Mouse (Mus musculus): Measurements from ENCODE around the gene Chrne.

Chrne gene

GRCm38 (mm10) chr11:70619101-70619500, at the start of gene Chrne:
TSS of gene Chrne (minus strand) at chr11:70619216.
- in situ Hi-C loops (cut with MboI; ENCODE audit: unreplicated experiment in 2 of 2) = loop anchor here in 1 of 2 experiments (25.0 kb wide), 1 partner anchor 382 kb away; the partner anchor contains the start of genes 0610010K14Rik, Bcl6b, Gm21988 and Rnasek

- in situ Hi-C loops (cut with MboI; ENCODE audit: unreplicated experiment in 2 of 2) = loop anchor here in 1 of 2 experiments (25.0 kb wide), 1 partner anchor 1256 kb away; the partner anchor contains the start of gene Kdm6b
Observed at GRCm38 (mm10) chr11:70668335-70668770, 49.3 kb upstream of the Chrne start.

- in situ Hi-C loops (cut with MboI; ENCODE audit: unreplicated experiment in 2 of 2) = loop anchor here in 1 of 2 experiments (25.0 kb wide), 1 partner anchor 1255 kb away; the partner anchor contains the start of gene Kdm6b
Observed at GRCm38 (mm10) chr11:70667271-70668150, 48.5 kb upstream of the Chrne start.

GRCm38 (mm10) chr11:70666687-70667086, 47.7 kb upstream of the Chrne start:
- in situ Hi-C loops (cut with MboI; ENCODE audit: unreplicated experiment in 2 of 2) = loop anchor here in 1 of 2 experiments (25.0 kb wide), 1 partner anchor 1254 kb away; the partner anchor contains the start of gene Kdm6b

GRCm38 (mm10) chr11:70664741-70665140, 45.7 kb upstream of the Chrne start:
- in situ Hi-C loops (cut with MboI; ENCODE audit: unreplicated experiment in 2 of 2) = loop anchor here in 1 of 2 experiments (25.0 kb wide), 1 partner anchor 1252 kb away; the partner anchor contains the start of gene Kdm6b

- in situ Hi-C loops (cut with MboI; ENCODE audit: unreplicated experiment in 2 of 2) = loop anchor here in 1 of 2 experiments (25.0 kb wide), 1 partner anchor 1252 kb away; the partner anchor contains the start of gene Kdm6b
Observed at GRCm38 (mm10) chr11:70663957-70664356, 44.9 kb upstream of the Chrne start.

- in situ Hi-C loops (cut with MboI; ENCODE audit: unreplicated experiment in 2 of 2) = loop anchor here in 1 of 2 experiments (25.0 kb wide), 1 partner anchor 1251 kb away; the partner anchor contains the start of gene Kdm6b
Observed at GRCm38 (mm10) chr11:70663101-70663500, 44.1 kb upstream of the Chrne start.

GRCm38 (mm10) chr11:70660571-70660970, 41.6 kb upstream of the Chrne start:
- in situ Hi-C loops (cut with MboI; ENCODE audit: unreplicated experiment in 2 of 2) = loop anchor here in 1 of 2 experiments (25.0 kb wide), 1 partner anchor 1248 kb away; the partner anchor contains the start of gene Kdm6b

GRCm38 (mm10) chr11:70658942-70659341, 39.9 kb upstream of the Chrne start:
- in situ Hi-C loops (cut with MboI; ENCODE audit: unreplicated experiment in 2 of 2) = loop anchor here in 1 of 2 experiments (25.0 kb wide), 1 partner anchor 1247 kb away; the partner anchor contains the start of gene Kdm6b

- in situ Hi-C loops (cut with MboI; ENCODE audit: unreplicated experiment in 2 of 2) = loop anchor here in 1 of 2 experiments (25.0 kb wide), 1 partner anchor 1246 kb away; the partner anchor contains the start of gene Kdm6b
Observed at GRCm38 (mm10) chr11:70658521-70658920, 39.5 kb upstream of the Chrne start.

GRCm38 (mm10) chr11:70657991-70658390, 39.0 kb upstream of the Chrne start:
- in situ Hi-C loops (cut with MboI; ENCODE audit: unreplicated experiment in 2 of 2) = loop anchor here in 1 of 2 experiments (25.0 kb wide), 1 partner anchor 1246 kb away; the partner anchor contains the start of gene Kdm6b

- in situ Hi-C loops (cut with MboI; ENCODE audit: unreplicated experiment in 2 of 2) = loop anchor here in 1 of 2 experiments (25.0 kb wide), 1 partner anchor 1245 kb away; the partner anchor contains the start of gene Kdm6b
Observed at GRCm38 (mm10) chr11:70657573-70657972, 38.6 kb upstream of the Chrne start.

- in situ Hi-C loops (cut with MboI; ENCODE audit: unreplicated experiment in 2 of 2) = loop anchor here in 1 of 2 experiments (25.0 kb wide), 1 partner anchor 1245 kb away; the partner anchor contains the start of gene Kdm6b
Observed at GRCm38 (mm10) chr11:70656964-70657363, 37.9 kb upstream of the Chrne start, which contains the start of gene Eno3. TSS of gene Eno3 (plus strand) at chr11:70657202.

- in situ Hi-C loops (cut with MboI; ENCODE audit: unreplicated experiment in 2 of 2) = loop anchor here in 1 of 2 experiments (25.0 kb wide), 1 partner anchor 1244 kb away; the partner anchor contains the start of gene Kdm6b
Observed at GRCm38 (mm10) chr11:70656456-70656927, 37.5 kb upstream of the Chrne start.

- in situ Hi-C loops (cut with MboI; ENCODE audit: unreplicated experiment in 2 of 2) = loop anchor here in 1 of 2 experiments (25.0 kb wide), 1 partner anchor 1244 kb away; the partner anchor contains the start of gene Kdm6b
Observed at GRCm38 (mm10) chr11:70655571-70656455, 36.8 kb upstream of the Chrne start.

- in situ Hi-C loops (cut with MboI; ENCODE audit: unreplicated experiment in 2 of 2) = loop anchor here in 1 of 2 experiments (25.0 kb wide), 1 partner anchor 1243 kb away; the partner anchor contains the start of gene Kdm6b
Observed at GRCm38 (mm10) chr11:70654923-70655570, 36.0 kb upstream of the Chrne start.

- in situ Hi-C loops (cut with MboI; ENCODE audit: unreplicated experiment in 2 of 2) = loop anchor here in 1 of 2 experiments (25.0 kb wide), 1 partner anchor 1242 kb away; the partner anchor contains the start of gene Kdm6b
Observed at GRCm38 (mm10) chr11:70654198-70654922, 35.3 kb upstream of the Chrne start, which contains the start of gene Pfn1. TSS of gene Pfn1 (minus strand) at chr11:70654644.
